Mouse (Mus musculus) common myeloid progenitor, adult 5-6 weeks (primary cell): Measurements from ENCODE around the gene Olfr429. TPM values are rescaled to one million over a fixed set of nuclear protein-coding genes. Genes with fewer than 3 reads are reported as not detected.

Experiments
- ATAC-seq: replicated peaks from 2 replicates; pipeline ENCODE4 v1.8.0; 2016; ENCODE audit warnings: low read depth, mild to moderate bottlenecking, moderate TSS enrichment, inconsistent platforms; ENCODE audit not compliant: poor library complexity, severe bottlenecking
- total RNA-seq: library from RNA; stranded (forward); fragments of 200-1000, 187-1606 nt; gene quantifications from 2 replicates; pipeline ENCODE4 v1.2.3, GENCODE M21; 2017

Gene Olfr429
- not detected in 2 replicates for total RNA-seq

DNA sequence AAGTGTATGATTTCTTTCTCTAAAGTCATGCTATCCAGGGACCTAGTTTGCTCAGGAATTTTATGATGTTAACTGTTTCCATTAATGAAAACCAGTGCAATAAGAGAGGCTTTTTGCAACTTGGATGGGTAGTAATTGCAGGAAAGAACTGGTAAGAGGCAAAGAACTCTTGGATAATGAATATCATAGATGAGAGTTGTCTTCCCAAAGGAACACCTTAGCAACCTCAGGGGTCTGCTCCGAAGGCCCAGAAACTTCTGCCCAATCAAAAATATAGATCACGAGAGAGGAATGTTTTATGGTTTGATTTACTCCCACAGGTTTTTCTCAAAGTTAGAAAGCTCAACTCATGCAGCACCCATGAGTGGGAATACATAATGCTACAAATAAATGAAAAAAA, at the start of gene Olfr429:
TSS of gene Olfr429 (plus strand) at position 301 of the 400 bp plus-strand sequence.
- no peak for ATAC-seq

DNA sequence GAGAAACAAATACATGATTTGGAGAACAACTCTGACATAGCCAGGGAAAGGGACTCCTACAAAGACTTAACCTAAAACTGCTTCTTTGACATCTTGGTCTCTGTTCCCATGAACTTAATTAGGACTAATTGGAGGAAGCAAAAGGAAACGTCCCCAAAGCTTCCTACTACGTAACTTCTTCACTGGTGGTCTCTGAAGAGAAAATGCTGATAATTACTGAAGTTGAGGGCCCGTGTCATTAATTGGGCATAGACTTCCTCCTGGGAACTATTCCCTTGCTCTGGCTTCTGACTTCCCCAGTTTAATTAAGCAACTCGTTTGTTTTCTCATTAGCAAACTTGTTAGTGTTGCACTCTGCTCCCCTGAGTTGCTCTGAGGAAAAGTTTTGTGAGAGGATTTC, 48.3 kb upstream of the Olfr429 start:
- ATAC-seq = no peak

DNA sequence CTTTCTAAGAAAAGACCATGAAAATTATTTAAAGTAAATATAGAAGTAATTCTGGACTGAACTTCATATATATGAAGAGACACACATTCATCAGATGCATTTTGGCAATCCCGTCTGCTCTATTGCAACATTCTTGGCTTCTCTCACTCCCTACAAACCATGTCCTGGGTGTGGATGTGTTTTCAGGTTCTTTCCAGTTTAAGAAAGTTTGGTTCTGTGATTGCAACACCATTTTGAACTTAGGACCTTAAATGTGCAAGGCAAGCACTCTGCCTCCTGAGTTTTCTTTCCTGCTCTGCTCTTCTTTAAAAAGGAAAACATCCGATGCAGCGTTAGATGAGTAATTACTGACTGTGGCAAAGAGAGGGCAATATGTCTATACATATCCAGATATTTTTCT, 45.7 kb upstream of the Olfr429 start:
- no peak for ATAC-seq

DNA sequence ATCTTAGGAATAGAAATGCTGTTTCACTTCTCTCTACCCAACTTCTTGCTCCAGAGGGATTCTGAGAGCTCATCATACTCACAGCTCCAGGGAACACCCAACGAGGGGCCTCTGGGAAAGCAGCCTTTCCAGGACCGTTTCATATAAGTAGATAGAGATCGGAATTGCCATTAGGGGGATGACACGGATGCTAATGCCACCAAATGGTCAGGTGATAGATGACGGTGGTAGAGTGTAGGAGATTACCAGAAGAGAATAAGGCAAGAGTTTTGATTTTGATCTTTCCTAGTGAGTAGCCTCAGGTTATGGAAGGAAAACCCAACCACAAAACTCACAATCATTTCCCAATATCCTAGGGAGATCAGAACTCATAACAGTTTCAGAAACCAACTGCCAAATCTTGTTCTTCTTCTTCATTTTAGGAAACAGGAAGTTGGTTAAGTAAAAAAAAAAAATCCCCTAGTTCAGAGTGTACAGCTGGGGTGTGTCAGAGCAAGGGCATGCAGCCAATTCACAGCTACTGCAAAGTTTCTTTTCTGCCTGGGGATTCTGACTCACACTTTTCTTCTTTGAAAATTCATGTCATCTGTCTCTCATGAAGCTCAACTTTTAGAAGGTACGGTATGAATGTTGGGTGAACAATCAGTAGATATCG, 43.5 kb upstream of the Olfr429 start, which contains the start of gene Olfr433:
TSS of gene Olfr433 (plus strand) at position 183 of the 655 bp plus-strand sequence.
- peak; percentile 81 for ATAC-seq

DNA sequence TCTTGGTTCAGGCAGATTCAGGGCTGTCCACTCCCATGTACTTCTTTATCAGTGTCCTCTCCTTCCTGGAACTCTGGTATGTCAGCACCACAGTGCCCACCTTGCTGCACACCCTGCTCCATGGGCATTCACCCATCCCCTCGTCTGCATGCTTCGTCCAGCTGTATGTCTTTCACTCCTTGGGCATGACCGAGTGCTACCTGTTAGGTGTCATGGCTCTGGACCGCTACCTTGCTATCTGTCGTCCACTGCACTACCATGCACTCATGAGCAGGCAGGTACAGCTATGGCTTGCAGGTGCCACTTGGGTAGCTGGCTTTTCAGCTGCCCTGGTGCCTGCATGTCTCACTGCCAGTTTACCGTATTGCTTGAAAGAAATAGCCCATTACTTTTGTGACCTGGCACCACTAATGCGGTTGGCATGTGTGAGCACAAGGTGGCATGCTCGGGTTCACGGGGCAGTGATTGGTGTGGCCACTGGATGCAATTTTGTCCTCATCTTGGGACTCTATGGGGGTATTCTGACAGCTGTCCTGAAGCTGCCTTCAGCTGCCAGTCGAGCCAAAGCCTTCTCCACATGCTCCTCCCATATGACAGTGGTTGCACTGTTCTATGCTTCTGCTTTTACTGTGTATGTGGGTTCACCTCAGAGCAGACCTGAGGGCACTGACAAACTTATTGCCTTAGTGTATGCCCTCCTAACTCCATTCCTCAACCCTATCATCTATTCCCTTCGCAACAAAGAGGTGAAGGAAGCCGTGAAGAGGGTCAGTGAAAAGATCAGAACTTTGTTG, 41.8 kb upstream of the Olfr429 start:
- ATAC-seq = peak; percentile 63

DNA sequence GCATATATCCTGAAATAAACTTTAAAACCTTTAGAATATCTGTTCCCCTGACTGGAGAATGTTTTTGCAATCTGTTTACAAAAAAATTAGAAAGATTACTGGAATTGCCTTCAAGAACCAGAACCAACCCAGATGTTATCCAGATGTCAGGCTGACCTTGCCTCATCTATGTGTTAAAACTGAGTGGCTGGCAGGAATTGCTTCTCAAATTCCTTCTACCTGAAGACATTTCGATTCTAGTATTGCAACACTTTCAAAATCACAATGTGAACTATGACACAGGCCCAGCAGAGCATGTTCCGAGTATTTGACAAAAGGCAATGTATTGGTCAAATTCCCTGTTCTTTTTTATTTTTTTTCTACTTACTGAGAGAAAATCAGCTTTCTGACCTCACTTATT, 39.7 kb upstream of the Olfr429 start:
- ATAC-seq = no peak

DNA sequence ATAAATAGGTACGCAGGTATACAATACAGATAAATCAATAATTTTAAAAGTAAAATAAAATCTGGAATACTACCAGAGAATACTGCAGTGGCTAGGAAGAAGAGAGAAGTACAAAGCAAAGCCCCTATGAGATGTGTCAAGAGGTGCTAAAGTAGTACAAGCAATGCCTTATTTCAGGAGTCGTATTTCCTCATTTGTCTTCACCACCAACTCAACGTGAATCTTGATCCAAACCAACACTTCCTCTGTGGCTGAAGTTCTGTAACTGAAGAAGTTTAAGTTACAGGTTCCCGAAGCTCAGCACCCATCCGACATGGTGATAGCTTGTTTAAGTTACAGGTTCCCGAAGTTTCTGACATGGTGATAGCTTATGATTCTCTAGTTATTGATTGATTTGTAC, 35.9 kb upstream of the Olfr429 start:
- ATAC-seq = peak; percentile 76

DNA sequence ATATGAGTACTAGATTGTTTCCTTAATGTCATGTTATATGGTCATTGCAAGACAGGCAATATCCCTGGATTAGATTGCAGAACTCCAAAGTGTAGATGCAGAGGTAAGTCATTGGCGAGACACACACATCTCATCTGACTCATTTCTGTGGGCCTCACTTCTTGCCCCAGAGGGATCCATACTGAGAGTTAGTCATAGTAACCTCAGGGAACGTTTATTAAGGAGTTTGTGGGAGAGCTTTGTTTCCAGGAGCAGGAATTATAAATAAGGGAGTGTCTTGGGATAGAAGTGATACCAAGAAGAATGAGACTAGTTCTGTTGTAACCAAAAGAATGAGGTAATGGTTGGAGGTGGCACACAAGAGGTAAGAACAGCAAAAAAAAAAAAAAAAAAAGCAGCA, 35.2 kb upstream of the Olfr429 start, which contains the start of gene Olfr432:
TSS of gene Olfr432 (plus strand) at position 313 of the 400 bp plus-strand sequence.
- no peak for ATAC-seq

DNA sequence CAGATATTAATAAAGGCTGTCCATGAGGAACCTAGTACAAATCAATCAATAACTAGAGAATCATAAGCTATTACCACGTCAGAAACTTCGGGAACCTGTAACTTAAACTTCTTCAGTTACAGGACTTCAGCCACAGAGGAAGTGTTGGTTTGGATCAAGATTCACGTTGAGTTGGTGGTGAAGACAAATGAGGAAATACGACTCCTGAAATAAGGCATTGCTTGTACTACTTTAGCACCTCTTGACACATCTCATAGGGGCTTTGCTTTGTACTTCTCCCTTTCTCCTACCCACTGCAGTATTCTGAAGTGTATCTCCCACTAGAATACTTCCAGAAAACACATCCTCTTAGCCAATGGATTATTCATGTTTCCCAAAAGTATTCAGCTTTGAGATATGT, 34.8 kb upstream of the Olfr429 start:
- ATAC-seq = peak; percentile 78

DNA sequence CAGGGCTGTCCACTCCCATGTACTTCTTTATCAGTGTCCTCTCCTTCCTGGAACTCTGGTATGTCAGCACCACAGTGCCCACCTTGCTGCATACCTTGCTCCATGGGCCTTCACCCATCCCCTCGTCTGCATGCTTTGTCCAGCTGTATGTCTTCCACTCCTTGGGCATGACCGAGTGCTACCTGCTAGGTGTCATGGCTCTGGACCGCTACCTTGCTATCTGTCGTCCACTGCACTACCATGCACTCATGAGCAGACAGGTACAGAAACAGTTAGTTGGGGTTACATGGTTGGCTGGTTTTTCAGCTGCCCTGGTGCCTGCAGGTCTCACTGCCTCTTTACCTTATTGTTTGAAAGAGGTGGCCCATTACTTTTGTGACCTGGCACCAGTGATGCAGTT, 33.6 kb upstream of the Olfr429 start:
- ATAC-seq = no peak

DNA sequence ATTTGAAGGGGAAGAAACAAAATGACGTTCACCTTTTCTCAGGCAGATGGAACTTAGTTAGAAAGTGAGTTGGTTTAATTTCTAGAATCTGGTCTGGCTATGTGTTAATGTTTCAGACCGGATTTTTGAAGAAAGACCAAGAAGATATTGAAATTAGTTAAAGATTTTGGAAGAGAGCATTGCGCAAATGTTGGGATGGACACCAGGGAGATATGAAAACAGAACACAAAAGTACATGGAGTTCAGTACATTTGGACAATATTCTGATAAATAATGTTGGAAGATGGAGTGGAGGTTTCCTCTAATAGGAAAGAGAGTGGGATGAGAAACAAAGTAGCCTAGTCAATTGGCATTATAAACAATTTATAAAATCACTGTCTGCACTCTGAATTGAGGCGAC, 32.6 kb upstream of the Olfr429 start:
- no peak for ATAC-seq

DNA sequence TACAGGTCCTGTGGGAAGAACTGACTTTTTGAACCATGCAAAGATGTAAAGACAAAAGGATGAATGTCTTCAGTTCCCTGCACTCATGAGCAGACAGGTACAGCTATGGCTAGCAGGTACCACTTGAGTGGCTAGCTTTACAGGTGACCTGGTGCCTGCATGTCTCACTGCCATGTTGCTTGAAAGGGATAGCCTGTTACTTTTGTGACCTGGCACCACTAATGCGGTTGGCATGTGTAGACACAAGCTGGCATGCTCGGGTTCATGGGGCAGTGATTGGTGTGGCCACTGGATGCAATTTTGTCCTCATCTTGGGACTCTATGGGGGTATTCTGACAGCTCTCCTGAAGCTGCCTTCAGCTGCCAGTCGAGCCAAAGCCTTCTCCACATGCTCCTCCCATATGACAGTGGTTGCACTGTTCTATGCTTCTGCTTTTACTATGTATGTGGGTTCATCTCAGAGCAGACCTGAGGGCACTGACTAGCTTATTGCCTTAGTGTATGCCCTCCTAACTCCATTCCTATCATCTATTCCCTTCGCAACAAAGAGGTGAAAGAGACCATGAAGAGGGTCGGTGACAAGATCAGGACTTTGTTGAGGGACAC, 32.1 kb upstream of the Olfr429 start:
- peak; percentile 62 for ATAC-seq

DNA sequence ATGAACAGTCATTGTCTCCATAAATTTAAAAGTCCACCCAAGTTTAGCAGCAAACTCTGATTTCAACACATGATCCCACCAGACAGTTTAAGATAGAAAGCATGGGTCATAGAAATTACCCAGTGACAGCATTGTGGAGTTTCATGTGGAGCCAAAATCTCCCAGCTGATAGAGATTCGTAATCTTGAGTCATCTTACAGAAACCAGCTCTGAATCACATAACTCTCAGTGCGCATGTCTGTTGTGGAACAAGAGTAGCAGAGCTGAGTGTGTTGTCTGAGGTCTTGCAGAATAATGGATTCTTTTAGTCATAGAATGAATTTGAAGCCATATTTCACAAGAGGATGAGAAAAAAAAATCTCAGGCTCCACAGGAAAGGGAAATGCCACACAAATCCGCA, 31.1 kb upstream of the Olfr429 start:
- no peak for ATAC-seq

DNA sequence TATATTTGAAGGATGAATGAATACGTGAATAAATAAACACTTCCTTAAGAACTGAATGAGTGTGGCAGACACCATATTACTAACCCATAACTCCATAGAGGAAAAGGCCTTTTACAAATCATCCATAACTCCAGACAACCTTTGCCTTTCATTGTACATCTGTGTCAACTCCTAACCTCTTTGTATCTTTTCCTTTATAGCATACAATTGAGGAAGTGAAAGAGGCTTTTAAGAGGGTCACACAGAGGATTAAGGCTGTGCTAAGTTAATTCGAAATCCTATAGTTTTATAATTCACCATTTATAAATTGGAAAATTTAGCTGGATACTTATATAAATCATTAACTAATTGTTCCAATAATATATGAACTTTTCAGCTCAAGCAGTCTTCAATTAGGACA, 28.9 kb upstream of the Olfr429 start:
- ATAC-seq = peak; percentile 59; the same call in 1 of the 2 replicates

DNA sequence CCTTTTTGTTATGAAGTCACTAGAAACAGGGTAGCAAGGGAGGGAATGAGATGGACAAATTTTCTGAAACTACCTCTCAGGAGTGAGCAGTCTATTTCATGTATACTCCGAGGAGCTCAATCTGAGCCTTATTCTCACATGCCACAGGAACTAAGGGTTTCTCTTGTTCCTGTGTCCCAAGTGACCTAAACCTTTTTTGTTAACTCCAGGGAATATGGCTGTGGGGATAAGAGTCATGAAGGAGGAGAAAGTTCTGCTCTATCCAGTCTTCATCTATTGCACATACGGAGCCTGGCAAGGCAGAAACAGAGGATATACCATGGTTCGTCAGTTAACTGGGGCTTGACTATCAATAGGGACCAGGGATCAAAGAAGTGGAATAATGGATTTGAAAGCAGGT, 17.8 kb upstream of the Olfr429 start, which contains the start of gene Olfr430:
TSS of gene Olfr430 (plus strand) at position 301 of the 400 bp plus-strand sequence.
- ATAC-seq = no peak

DNA sequence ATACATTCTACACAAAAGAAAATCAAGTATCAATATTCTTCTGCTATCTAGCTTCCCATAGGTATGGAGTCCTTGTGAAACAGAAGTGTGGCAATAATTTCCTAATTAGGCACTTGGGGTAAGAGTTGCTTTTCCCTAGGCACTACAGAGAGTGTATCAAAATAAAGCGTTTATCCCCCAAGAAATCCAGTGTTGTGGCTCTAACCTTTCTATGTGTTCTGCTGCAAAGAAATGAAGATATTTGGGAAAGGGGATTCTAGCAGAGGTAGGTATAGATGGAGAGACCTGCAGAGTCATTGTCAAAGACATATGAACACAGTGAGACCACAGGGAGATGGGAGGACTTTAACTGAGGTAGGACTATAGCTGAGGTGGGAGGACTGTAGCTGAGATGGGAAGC, 12.5 kb downstream of the Olfr429 start, which contains the start of gene Olfr427:
TSS of gene Olfr427 (plus strand) at position 301 of the 400 bp plus-strand sequence.
- ATAC-seq = no peak

DNA sequence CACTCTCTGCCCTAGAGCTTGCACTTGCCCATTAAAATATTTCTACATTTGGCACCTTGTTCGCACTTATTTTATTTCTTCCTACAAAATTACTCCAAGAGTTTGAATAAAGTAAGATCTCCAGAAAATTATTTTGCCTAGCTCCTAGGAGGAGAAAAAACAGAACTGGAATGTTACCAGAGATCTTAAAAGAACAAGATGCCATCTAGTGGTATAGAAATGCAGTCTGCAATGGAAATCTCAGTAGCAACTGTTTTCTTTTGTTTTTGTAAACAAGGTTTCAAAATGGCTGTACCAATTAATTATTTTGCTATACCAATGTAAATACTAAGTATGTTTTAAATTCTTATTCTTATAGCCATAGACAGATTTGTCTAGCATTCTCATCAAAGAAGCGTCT, 19.6 kb downstream of the Olfr429 start:
- 0 out of 2 replicates have a peak, but pooled peaks have one; percentile 39 for ATAC-seq

DNA sequence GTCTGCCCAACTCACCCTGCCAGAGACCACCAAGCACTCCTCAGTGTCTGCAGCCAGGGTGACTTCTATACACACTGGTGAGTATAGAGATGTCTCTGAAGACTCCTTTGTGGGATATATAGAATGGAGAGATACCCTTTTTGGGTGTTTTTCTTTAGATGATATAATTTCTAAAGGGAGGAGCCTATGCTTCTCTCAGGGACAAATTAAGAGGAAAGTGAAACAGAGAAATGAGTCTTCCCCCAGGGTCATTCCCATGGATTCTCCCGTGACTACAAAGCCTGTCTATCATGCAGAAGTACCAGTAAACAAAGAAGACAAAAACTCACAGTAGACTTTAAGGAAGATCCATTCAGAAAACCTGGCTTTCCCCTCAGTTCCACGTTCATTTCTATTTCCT, 36.9 kb downstream of the Olfr429 start, which contains the start of gene Olfr231:
TSS of gene Olfr231 (minus strand) at position 101 of the 400 bp plus-strand sequence.
- ATAC-seq = no peak

DNA sequence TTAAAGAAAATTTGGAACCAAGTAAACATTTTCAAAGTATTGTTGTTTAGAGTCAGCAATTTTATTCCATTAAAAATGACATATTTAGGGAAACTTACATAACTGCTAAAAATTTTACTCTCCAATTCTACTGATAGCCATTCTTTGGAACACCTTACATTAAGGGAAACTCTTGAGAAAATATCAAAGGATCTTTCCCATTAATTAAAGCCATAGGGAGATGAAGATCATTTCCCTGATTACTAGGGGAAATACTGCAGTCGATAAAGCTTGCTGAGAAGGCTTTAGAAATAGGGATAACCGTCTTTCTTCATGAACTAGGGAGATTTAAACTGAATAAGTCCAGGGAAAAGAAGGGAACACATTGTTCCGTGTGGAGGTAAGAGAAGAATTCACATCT, 47.1 kb downstream of the Olfr429 start, which contains the start of gene Olfr424:
TSS of gene Olfr424 (plus strand) at position 301 of the 400 bp plus-strand sequence.
- ATAC-seq = no peak

DNA sequence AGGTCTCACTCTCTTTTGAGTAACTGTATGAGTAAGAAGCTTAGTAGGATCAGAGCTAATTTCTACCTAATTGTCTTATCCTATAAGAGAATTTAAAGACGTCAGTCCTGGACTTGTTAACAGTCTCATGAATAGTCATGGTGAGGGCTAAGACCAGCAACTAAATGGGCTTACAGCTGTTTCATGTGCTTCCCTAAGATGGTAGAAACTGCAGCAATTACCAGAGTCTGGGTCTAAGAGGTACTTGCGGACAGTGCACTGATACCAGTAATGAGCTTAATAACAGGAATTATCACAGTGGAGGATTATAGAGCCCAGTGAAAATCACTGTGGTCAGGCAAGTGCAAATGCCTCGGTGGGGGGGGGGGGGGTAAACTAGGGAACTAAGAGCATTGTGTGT, 47.9 kb downstream of the Olfr429 start:
- ATAC-seq = no peak
